Mouse (Mus musculus) thymus, postnatal 36 days (tissue): ENCODE measurements around the gene Phgr1.

Experiments
- DNase-seq, 2 experiments: peaks; one replicate each; pipeline ENCODE4 v3.0.0; 2022; ENCODE audit warnings: mixed read lengths in 2 of 2

The Phgr1 gene

GRCm38 (mm10) chr2:118824396-118824795 lies 51.8 kb downstream of the Phgr1 start:
- no peak for DNase-seq
